Mouse (Mus musculus) layer of hippocampus, postnatal 25 days (tissue): Measurements from ENCODE around the gene Klk14. TPM values are rescaled to one million over a fixed set of nuclear protein-coding genes. Genes with fewer than 3 reads are reported as not detected.
A peak's percentile ranks its signal among the peaks of the same experiment; 100 is the strongest.
"Not testable (repeated sequence)": the region's sequence is repeated elsewhere in the genome, so short reads cannot be mapped to it uniquely, and the experiment has no call there.

Experiments
- DNase-seq, 2 experiments: peaks; one replicate each; pipeline ENCODE4 v3.0.0; 2022; ENCODE audit warnings: mixed read lengths in 2 of 2, low spot score in 1 of 2; ENCODE audit errors: extremely low spot score in 1 of 2
- total RNA-seq, 2 experiments: library from RNA; stranded (reverse); gene quantifications; 2 replicates each; pipeline ENCODE4 v1.2.3; 2021

Gene Klk14
- total RNA-seq = not detected

DNA sequence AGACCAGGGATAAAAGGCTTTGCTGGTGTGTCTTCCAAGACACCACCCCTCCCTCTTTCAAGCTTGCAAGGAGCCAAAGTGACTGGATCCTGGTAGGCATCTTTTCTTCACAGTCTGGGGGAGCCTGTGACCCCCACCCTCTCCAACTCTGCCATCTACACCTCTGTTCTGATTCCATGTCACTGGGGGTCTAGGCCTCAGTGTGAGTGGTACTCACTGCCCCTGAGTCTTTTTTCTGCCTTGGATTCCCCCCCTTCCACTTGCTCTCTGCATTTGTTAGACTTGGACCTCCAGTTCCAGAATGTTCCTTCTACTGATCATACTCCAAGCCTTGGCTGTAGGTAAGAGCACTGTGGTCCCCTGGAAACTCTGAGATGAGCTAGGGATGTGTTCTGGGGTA is at the start of gene Klk14:
Klk14 (plus strand) TSS at position 301 of the 400 bp plus-strand sequence.
- no peak for DNase-seq

DNA sequence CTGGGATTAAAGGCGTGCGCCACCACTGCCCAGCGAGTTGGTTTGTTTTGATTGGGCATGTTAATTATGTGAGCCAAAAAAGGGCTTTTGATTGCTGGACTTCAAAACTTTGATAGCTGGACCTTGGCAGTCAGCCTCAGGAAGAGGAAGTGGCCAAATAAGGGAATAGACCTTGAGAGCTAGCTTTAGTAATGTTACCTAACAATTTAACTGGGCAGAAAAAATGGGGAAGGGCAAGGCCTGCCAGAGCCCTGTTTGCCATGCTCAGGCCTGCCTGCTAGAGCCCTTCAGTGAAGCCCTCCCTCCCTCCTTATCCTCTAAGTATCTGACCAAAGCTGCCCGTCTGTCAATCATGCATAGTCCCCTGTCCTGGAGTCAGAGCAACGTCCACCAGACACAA is 47.6 kb upstream of the Klk14 start:
- no peak for DNase-seq

DNA sequence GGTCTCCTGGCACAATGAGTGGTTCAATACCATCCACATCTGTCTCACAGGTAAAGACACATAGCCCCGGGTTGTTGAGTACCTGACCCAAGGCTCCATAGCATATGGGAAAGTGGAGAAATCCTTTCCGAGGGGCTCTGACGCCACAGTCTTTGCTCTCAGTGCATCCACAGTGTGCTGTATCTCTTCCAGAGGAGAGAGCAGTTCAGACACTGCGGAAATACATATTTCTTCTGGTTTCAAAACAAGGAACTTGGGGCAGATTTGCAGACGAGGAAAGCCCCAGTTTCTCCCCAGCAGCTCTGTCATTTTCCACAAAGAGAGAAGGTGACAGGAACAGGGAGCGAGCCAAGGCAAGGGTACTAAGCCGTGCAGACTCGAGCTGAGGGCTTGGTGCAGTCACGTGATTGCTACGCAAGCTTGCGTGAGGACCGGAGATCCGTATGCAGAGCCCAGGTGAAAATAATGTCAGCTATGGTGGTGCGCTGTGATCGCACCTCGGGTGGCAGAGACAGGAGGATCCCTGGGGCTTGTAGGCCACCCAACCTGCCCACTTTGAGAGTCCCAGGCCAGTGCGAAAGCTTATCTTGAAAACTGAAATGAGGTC is 47.1 kb upstream of the Klk14 start:
- no peak for DNase-seq

DNA sequence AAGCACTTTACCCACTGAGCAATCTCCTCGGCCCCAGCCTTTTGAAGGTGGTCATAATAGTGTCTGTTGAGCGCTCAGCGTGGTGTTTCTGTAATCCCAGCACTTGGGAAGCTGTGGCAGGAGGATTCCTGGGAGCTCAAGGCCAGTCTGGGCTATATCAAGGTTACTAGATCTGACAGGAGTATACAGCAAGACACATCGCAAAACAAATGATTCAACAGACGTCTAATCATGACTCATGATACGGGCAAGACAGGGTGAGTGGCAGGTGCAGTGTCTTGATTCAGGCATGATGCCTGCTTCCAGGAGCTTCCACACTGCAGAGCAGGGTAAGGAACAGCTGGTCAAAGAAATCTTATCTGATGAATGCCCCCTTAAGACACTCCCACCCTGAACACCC is 37.5 kb upstream of the Klk14 start:
- DNase-seq = no peak

DNA sequence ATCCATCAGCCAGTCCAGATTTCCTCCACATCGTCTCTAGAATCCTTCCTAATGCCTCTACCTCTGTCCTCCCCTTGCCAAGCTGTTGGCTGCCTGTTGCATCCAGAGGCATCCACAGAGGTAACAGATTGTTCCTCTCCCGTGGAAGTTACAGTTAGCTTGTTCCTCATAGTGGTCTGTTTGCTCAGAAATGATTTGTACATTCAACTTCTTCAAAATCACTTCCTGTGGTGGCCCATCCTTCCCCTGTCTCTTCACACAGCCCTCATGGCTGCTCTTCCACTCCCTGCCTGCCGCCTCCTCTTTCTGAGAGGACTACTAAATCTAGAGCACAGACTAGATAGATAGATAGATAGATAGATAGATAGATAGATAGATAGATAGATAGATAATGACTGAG is 35.7 kb upstream of the Klk14 start:
- DNase-seq = no peak

DNA sequence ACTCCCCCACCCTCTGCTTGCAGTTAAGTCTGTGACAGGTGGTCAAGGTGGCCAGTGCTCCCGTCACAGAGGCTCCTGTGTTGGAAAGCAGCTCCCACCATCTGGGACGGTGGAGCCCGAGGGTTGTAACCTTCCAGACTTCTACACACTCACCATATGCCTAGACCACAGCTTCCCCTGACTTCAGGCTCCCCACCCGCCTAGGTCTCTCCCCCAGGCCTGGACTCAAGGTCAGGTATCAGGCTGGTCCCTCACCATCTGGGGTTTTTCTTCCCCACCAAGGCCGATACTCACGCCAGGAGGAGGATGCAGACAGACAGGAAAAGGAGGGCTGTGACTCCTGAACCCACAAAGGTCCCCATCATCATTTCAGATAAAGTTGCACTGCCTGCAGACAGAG is 34.0 kb upstream of the Klk14 start:
- no peak for DNase-seq

DNA sequence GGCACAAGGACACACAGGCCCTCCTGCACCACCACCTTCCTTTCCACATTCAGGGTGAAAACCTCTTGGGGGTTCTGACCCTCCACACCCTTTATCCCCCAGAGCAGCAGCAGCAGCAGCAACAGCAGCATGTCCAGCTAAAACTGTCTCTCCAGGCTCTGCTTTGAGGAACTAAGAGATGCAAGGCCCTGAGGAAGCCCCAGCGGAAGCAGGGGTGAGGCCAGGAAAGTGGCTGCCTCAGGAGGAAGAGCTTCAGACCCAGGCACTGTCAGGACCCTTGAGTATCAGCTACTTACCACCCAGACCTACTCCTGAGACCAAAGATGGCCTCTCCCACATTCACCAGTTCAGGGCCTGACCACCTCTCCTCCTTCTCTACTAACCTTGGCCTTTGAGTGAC is 30.2 kb upstream of the Klk14 start, which contains the start of gene Siglece:
Siglece (minus strand) TSS at position 160 of the 400 bp plus-strand sequence.
- no peak for DNase-seq

DNA sequence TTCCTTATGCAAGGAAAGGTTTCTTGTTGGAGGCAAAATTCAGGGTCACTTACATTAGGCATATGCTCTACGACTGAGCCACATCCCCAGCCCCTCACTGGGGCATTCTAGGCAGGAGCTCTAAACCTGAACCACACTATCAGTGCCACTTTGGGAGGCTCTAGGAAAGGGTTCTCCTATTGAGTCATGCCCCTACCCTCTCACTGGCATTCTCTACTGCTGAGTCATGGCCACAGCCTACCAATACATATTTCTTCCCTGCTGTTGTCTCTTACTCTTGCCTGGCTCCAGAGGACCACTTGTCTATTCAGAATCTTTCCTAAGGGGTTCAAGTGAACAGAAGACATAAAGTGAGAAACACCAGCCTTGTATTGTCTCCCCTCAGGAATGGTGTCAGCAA is 27.4 kb upstream of the Klk14 start:
- no peak for DNase-seq

DNA sequence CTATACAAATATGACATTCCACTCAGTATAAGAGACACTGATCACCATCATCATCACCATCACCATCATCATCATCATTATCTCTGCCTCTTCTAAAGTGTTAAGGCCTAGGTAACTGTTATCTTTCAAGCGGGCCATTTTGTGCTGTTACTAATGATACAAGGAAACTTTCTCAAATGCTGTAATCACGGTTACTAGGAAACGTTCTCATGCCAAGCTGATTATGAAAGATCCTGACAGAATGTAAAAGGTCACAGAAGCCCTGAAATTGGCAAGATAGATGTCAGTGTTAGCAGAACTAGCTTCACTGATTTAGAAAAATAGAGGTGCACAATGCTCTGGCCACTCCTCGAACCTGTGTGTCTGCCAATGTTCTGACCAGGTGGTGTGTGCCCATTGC is 23.0 kb upstream of the Klk14 start:
- not testable (repeated sequence) for DNase-seq

DNA sequence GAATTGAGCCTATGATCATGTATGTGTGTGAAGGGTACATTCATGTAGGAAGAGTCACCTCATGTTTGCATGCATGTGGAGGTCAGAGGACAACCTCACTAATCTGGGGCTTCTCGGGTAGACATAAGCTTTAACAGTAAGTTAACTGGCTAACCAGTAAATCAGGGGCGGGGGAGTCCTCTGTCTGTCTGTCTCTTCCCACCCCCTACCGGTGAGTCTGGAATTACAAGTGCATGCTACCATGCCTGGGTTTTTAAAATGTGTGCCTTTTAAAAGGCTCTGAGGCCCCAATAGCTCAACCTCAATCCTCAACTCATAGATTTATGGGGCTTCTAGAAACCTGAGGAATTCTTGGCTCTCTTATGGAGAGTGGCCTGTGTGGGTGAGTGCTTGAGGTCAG is 21.6 kb upstream of the Klk14 start:
- peak in 1 of 2 experiments; percentile 12 for DNase-seq

DNA sequence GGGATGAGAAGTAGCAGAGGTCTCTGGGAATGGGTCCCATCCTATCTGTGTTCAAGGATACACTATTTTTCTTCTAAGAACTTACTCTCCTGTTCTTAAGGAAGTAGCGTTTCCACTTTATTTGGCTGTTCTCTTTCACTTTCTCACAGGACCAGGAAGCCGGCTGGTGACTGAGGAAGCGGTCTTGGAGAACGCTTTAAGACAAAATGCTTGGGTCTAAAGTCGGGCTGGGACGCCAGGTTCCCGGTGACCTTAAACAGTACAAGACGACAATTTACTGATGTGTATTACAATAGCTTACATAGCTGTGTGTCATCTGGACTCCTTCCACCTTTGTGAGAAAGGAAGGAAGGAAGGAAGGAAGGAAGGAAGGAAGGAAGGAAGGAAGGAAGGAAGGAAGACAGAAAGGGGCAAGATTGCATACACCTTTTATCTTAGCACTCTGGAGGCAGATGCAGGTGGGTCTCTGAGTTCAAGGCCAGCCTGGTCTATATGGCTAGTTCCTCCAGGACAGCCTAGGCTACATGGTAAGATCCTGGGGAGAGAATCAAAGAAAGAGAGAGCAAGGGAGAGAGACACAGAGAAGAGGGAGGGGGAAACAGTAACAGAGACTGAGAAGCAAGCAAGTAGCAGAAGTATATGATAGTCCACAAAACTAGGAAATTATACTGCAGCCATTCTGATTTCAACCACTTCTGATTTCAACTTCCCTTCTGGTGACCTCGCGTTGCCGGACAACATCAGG is 19.0 kb upstream of the Klk14 start:
- no peak for DNase-seq

DNA sequence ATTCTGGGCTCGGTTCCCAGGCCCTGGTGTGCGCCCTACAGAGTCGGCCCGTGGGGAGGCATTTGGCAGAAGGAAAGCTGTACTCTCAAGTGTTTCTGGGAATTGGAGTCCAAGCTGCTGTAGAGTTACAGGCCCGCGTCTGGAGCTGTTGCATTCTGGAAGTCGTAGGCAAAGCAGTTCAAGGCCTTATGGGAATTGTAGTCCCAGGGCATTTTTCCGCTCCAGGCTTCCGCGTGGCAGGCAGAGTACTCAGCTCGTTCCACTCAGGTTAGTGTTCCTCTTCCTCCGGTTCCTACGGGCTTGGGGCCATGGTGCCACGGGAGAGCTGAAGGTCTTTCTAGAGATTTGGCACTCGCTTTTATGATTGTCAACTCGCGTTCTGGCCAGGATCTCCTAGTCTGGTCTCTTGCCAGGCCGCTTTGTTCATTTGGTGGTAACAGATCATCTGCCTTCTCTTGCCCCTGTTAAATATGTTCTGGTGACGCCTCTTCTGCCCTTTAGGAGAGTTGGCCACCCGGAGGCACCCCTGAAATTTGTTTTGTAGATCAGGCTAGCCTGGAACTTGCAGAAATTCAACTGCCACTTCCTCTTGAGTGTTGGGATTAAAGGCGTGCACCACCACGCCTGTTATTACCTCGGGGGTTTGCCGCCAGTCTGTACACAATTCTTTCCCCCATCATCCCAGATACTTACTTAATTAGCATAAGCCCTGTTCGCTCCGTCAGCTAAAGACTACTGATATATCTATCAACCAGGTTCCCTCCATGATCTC is 18.2 kb upstream of the Klk14 start, which contains the start of gene Ctu1:
Ctu1 (plus strand) TSS at position 208 of the 772 bp plus-strand sequence.
- peak; percentile 67 to 75 for DNase-seq

DNA sequence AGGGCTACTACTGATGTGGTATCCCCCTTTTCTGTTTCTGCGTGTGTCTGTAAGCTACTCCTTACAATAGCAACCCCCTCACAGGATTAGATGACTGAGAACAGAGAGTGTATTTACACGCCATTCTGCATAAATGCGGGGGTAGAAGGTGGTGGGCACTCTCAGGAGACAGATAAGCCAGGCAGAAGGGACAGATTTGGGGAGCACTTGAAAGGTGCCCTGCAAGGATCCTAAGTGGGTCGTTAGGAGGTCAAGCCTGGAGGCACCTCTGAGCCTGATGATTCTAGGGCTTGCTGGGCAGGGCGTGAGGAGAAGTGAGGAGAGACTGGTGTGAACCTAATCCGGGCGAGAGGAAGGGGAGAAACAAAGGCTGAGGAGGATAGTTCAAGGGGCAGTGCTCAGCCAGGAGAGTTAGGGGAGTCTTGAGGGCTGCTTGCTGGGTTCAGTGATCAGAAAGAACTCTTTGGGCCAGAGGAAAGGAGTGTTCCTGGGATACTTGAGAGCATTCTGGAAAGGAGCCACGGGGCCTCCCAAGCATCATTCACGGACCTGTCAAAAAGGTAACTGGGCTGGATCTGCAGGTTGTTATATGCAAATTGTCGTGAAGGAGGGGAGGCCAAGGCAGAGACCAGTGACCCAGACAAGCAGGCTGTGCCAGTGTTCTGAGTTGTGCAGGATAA is 17.5 kb upstream of the Klk14 start:
- DNase-seq = peak in 1 of 2 experiments; percentile 4

DNA sequence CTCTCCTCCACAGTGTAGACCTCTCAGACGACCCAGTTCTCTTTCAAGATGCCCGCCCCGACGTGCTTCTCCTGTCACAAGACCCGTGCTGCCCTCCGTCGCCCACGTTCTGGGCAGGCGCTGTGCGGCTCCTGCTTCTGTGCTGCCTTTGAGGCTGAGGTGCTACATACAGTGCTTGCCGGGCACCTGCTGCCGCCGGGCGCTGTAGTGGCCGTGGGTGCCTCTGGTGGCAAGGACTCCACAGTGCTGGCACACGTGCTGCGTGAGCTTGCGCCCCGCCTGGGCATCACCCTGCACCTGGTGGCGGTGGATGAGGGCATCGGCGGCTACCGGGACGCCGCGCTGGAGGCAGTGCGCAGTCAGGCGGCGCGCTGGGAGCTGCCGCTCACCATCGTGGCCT is 15.1 kb upstream of the Klk14 start:
- no peak for DNase-seq

DNA sequence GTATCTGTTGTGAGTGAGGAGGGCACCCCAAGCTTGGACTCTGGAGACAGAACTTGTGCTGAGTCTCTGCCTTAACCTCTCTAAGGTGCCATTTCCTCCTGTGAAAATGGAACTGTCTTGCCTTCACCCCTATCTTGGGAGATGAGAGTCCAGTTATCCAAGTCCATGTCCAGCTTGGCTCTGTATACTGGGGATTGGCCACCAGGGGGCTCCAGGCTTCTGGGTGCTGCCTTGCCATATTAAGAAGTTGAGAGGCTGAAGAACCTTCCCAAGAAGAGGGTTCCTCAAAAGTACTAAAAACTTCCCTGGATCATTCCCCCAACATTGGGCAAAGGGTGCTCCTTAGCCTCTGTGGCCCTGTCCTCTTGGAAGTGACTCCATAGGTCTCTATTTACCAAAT is 11.7 kb upstream of the Klk14 start:
- DNase-seq = peak in 1 of 2 experiments; percentile 60

DNA sequence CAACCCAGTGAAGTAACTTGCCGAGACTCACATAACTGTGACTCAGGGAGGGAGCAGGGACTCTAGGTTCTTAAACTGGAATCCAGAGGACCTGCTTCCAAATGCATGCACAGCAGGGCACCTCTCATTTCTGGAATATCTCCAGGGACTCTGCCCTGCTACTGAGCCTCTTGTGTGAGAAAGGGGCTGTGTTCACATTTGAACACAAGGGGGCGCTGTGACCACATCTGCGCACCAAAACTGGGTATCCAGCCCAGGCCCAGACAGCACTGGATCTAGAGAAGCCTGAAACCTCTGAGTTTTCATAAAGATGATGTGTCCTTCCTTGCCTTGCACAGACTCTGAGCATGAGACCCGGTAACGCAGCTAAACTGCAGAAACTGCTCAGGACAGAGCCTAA is 9.3 kb upstream of the Klk14 start:
- peak; percentile 52 to 76 for DNase-seq

DNA sequence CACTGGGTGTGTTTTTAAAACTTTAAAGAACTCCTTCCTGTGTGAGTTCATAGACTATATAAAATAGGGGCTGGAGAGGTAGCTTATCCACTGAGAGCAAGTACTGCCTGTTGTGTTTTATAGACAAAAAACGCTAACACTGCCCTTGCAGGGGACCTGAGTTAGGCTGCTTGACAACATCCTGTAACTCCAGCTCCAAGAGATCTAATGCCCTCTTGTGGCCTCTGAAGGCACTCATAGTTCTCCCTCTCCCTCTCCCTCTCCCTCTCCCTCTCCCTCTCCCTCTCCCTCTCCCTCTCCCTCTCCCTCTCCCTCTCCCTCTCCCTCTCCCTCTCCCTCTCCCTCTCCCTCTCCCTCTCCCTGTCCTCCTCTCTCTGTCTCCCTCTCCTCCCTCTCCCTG is 7.7 kb upstream of the Klk14 start:
- DNase-seq = not testable (repeated sequence)

DNA sequence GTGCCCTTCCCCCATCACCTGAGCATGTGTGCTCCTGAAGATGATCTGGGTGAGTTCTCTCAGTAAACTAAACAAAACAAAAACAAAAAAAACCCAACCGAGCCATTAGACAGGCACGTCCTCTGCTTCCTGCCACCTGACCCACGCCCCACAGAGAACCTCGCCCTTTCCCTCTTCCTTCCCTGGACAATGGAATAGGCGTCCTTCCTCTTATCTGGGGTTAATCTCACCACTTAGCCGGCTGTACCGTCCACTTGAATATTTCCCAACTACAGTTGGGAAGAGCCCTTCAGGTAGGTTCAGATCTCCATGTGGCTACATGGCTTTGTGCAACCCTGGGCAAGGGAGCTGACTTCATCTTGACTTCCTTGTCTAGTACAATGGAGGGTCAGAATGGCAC is 5.1 kb upstream of the Klk14 start:
- DNase-seq = no peak

DNA sequence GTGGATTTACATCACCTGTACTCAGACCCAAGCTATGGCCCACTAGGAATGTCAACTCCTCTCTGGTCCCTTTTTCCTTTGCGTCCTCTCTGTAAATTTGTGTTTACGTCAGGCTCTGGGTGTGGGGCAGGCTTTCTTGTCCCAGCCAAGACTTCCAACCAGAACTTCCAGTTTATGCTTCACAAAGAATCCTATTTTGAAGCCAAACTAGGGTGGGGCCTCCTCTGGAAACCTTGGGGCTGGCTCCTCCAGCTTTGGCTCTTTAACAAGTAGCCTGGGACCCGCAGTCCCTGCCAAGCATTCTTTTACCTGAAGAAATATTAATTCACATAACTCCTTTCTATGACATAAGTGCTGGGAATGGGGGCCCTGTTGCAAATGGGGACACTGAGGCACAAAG is 19.8 kb downstream of the Klk14 start:
- DNase-seq = no peak

DNA sequence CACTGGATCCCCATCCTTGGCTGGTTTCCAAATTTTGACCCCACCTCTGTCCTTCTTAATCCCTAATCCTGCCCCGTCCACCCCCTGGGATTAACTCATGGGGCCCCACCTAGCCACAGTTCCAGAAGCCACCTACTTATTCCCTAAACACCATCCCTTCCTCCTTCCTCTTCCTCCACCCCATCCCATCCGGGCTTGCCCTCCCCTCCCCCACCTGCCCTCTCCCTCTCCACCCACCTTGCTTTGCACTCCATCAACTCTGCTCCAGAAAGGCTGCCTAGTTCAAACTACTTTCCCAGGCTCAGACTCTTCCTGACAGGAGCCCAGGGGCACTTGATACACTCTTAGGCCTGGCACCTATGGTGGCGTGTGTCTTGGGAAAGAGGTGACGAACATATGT is 22.0 kb downstream of the Klk14 start, which contains the start of gene Klk13:
Klk13 (plus strand) TSS at position 301 of the 400 bp plus-strand sequence.
- no peak for DNase-seq

DNA sequence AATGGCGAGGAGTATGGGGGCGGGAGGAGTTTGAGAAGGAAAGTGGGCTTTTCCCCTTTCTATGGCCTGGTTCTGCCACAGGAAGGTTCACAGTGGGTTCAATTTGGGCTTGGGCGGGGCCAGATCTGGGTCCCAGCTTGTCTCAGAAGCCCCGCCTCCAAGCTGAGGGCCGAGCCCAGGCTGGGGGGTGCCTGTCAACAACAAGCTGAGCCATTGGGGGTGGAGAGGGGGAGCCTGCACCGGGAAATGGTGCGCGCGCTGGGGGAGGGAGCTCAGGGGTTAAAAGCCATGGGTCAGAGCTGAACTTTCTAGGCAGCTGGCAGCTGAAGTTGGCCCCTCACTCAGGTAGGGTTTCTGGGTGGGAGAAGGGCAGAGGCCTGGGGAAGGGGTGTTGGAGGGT is 22.7 kb downstream of the Klk14 start:
- DNase-seq = no peak
